Mouse (Mus musculus) embryonic fibroblast, embryonic 13.5 days (primary cell): ENCODE data around the gene Thsd4.

Source experiments
- CTCF ChIP-seq: IDR thresholded peaks from 2 replicates; pipeline ENCODE4 v1.5.1; 2011; ENCODE audit warnings: mild to moderate bottlenecking, control low read depth, low read length, moderate library complexity, borderline replicate concordance; ENCODE audit not compliant: insufficient read depth
- POLR2A ChIP-seq: IDR thresholded peaks from 2 replicates; pipeline ENCODE4 v1.6.1; 2011; ENCODE audit warnings: low read depth, mild to moderate bottlenecking, control low read depth, low read length, moderate library complexity

GRCm38 (mm10) chr9:60200436-60200835 lies 321.4 kb downstream of the Thsd4 start:
- no peak for TF ChIP-seq POLR2A
- TF ChIP-seq CTCF: no peak
